Mouse (Mus musculus): ENCODE data around the gene Cdca7l. TPM values are rescaled to one million over a fixed set of nuclear protein-coding genes. Genes with fewer than 3 reads are reported as not detected.

Cdca7l gene
- polyA plus RNA-seq, 1 experiment, result 13.7 TPM

DNA sequence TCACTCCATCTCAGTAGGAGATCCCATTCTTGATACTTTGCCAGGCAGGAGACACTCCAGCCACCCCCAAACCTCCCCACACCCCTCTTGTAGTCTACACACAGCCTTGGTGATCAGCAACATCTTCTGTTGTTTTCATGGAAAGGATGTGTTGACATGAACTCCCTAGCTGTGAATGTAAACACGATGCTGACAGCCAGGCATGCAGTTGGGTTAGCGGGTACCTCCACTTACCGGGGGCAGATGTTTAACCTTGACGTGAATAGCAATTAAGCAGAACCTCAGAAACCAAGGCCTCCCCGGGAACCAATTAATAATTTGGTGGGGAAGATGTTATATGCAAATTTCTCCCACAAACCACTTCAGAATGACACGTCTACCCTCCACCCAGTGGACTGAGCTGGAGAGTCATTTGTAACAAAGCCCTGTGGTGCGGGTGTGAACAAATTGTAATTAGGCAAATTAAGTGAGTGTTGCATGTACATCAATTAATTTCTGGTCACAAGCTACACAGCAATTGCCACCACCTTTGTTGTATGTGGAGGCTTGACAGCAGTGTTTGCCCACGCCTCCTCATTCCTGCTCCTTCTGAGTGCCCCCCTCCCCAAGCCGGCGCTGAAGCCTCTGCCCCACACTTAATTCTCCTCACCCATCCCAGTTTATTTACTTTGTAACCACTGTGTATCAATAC is 5.4 kb downstream of the Cdca7l start:
- H3K79me2 ChIP-seq (ENCODE audit: control insufficient read depth, insufficient read depth), result no peaks in the 10 kb centered on the region
- H3K79me3 ChIP-seq (ENCODE audit: low read depth), result no peaks in the 10 kb centered on the region
- no peaks in the 10 kb centered on the region for H3K36me3 ChIP-seq (ENCODE audit: control insufficient read depth, insufficient read depth)
- H3ac ChIP-seq (ENCODE audit: control insufficient read depth, insufficient read length, low read depth), result no peak overlapping the region
- no peak for TF ChIP-seq MYOG (IDR thresholded peaks at IDR 0.05; ENCODE audit: control insufficient read depth, extremely low read depth, insufficient read length)
- TF ChIP-seq USF1 (IDR thresholded peaks at IDR 0.05; ENCODE audit: low read depth), result no peak
- TF ChIP-seq FOSL1 (IDR thresholded peaks at IDR 0.05; ENCODE audit: insufficient read depth, low read length, poor library complexity, severe bottlenecking), result no peak
- no peak for TF ChIP-seq CTCF (IDR thresholded peaks at IDR 0.05; ENCODE audit: control insufficient read depth, insufficient read depth, insufficient read length)
- no peak for TF ChIP-seq MAX (IDR thresholded peaks at IDR 0.05)
- no peak for TF ChIP-seq CEBPB (IDR thresholded peaks at IDR 0.05; ENCODE audit: low read depth)
- TF ChIP-seq MYOD1 (IDR thresholded peaks at IDR 0.05; ENCODE audit: control insufficient read depth, insufficient read length, low read depth), result no peak
- no peaks in the 10 kb centered on the region for H3K27me3 ChIP-seq (ENCODE audit: control insufficient read depth, insufficient read depth, insufficient read length)
- H3K4me3 ChIP-seq (ENCODE audit: insufficient read depth, poor library complexity, severe bottlenecking), result no peak overlapping the region

DNA sequence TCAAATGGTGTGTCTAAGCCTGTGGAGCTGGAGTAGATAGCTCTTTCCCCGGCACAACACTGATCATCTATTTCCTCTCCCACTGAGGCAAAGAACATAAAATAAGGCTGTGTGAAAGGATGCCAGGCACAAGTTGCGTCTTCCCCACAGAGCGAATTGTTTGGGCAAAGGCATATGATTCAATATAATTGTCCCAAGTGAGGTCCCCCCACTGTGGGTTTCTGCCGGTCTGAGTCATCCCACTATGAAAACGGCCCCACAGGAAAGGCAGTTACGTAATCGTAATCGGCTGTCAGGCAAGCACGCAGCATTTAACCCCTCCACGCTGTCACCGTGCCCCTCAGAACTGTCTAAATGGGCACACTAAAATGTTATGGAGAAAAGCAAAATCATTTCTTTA is 6.0 kb downstream of the Cdca7l start:
- H3K79me2 ChIP-seq (ENCODE audit: control insufficient read depth, insufficient read depth), result no peaks in the 10 kb centered on the region
- H3ac ChIP-seq (ENCODE audit: control insufficient read depth, insufficient read length, low read depth), result no peak overlapping the region
- no peak overlapping the region for H3K4me3 ChIP-seq (ENCODE audit: insufficient read depth, poor library complexity, severe bottlenecking)
- no peaks in the 10 kb centered on the region for H3K36me3 ChIP-seq (ENCODE audit: control insufficient read depth, insufficient read depth)
- no peaks in the 10 kb centered on the region for H3K79me3 ChIP-seq (ENCODE audit: low read depth)
- no peaks in the 10 kb centered on the region for H3K27me3 ChIP-seq (ENCODE audit: control insufficient read depth, insufficient read depth, insufficient read length)
- no peak for TF ChIP-seq MYOG (IDR thresholded peaks at IDR 0.05; ENCODE audit: control insufficient read depth, extremely low read depth, insufficient read length)
- peak; percentile 77 for TF ChIP-seq CEBPB (IDR thresholded peaks at IDR 0.05; ENCODE audit: low read depth)

DNA sequence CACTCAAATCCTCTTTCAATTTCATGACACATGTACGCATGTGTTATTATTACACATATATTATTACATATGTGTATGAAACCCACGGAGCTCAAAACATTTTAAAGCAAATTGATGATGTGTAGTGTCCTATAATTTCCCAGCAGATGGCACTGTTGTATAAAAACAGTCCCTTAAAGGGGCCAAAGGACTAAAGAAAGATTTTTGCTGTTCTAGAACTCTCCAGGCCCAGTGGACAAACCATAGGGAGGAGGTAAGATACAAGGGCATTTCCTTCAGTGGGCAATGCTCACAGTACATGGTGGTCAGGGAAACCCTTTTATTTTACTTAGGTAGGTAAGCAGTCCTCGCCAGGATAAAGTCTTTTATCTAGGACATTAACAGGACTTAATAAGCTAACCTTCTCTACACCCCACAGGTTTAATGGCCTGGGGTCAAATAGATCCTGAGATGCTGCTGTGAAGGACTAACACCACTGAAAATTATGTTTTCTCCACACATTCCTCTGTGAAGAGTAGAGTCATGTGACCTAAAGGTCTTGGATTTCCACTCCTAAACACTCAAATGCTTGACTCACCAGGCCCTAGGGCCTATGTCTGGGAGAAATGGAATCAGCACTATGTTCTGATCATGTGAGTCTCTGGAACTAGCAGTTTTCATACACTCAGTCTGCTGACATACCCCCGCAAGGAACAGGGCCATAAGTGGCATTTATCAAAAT is 16.2 kb downstream of the Cdca7l start:
- H3K27me3 ChIP-seq (ENCODE audit: control insufficient read depth, insufficient read depth, insufficient read length), result no peaks in the 10 kb centered on the region
- TF ChIP-seq MAX (IDR thresholded peaks at IDR 0.05), result no peak
- no peaks in the 10 kb centered on the region for H3K79me3 ChIP-seq (ENCODE audit: low read depth)
- no peaks in the 10 kb centered on the region for H3K36me3 ChIP-seq (ENCODE audit: control insufficient read depth, insufficient read depth)
- no peaks in the 10 kb centered on the region for H3K79me2 ChIP-seq (ENCODE audit: control insufficient read depth, insufficient read depth)
- H3ac ChIP-seq (ENCODE audit: control insufficient read depth, insufficient read length, low read depth), result no peak overlapping the region
- no peak overlapping the region for H3K4me3 ChIP-seq (ENCODE audit: insufficient read depth, poor library complexity, severe bottlenecking)

DNA sequence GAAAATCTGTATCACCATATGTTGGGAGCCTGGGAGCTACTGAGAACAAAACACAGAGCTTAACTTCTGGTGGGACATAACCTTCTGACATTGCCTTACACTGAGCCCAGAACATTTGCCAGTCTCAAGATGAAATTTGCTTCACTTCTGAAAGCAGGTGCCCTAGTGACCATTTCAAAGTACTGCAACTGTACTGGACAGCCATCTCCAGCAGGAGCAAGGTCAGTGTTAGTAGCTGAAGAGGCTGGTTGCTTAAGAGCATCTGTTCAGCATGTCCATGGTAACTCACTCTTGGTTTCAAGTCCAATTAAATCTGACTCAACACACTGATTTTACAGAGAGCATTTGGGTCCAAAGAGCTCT is 16.8 kb downstream of the Cdca7l start:
- Histone ChIP-seq H3ac (ENCODE audit: control insufficient read depth, insufficient read length, low read depth) (no peak overlapping the region), H3K27me3 (ENCODE audit: control insufficient read depth, insufficient read depth, insufficient read length) (no peaks in the 10 kb centered on the region), H3K79me2 (ENCODE audit: control insufficient read depth, insufficient read depth) (no peaks in the 10 kb centered on the region), H3K79me3 (ENCODE audit: low read depth) (no peaks in the 10 kb centered on the region), H3K4me3 (ENCODE audit: insufficient read depth, poor library complexity, severe bottlenecking) (no peak overlapping the region), H3K36me3 (ENCODE audit: control insufficient read depth, insufficient read depth) (no peaks in the 10 kb centered on the region)
- no peak for TF ChIP-seq CEBPB (IDR thresholded peaks at IDR 0.05; ENCODE audit: low read depth)
- TF ChIP-seq MYOG (IDR thresholded peaks at IDR 0.05; ENCODE audit: control insufficient read depth, extremely low read depth, insufficient read length), result no peak
- TF ChIP-seq MYOD1 (IDR thresholded peaks at IDR 0.05; ENCODE audit: control insufficient read depth, insufficient read length, low read depth), result no peak
- no peak for TF ChIP-seq USF1 (IDR thresholded peaks at IDR 0.05; ENCODE audit: low read depth)
- TF ChIP-seq FOSL1 (IDR thresholded peaks at IDR 0.05; ENCODE audit: insufficient read depth, low read length, poor library complexity, severe bottlenecking), result no peak
- no peak for TF ChIP-seq CTCF (IDR thresholded peaks at IDR 0.05; ENCODE audit: control insufficient read depth, insufficient read depth, insufficient read length)
- no peak for TF ChIP-seq MAX (IDR thresholded peaks at IDR 0.05)

DNA sequence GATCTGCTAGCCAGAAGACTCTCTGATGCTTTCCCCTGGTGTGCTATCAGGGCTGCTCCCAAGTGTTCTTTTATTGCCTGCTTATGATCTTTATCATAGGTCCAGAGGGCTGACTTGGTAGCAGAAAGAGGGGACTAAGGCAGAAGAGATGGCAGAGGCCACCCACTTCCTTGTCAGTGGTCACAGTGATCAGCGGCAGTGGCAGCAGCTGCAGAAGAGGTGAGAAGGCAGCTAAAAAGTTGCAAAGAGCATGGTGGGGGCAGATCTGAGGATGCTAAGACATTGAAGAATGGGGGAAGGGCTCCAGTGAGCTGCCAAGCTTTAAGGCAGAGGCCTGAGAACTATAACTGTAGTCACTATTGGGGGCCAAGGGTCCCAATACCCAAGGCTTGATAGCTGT is 17.3 kb downstream of the Cdca7l start:
- Histone ChIP-seq H3K79me2 (ENCODE audit: control insufficient read depth, insufficient read depth) (no peaks in the 10 kb centered on the region), H3K79me3 (ENCODE audit: low read depth) (no peaks in the 10 kb centered on the region), H3K27me3 (ENCODE audit: control insufficient read depth, insufficient read depth, insufficient read length) (no peaks in the 10 kb centered on the region), H3K4me3 (ENCODE audit: insufficient read depth, poor library complexity, severe bottlenecking) (no peak overlapping the region), H3ac (ENCODE audit: control insufficient read depth, insufficient read length, low read depth) (no peak overlapping the region), H3K36me3 (ENCODE audit: control insufficient read depth, insufficient read depth) (no peaks in the 10 kb centered on the region)
- TF ChIP-seq CTCF (IDR thresholded peaks at IDR 0.05; ENCODE audit: control insufficient read depth, insufficient read depth, insufficient read length) (no peak), MYOG (IDR thresholded peaks at IDR 0.05; ENCODE audit: control insufficient read depth, extremely low read depth, insufficient read length) (no peak), USF1 (IDR thresholded peaks at IDR 0.05; ENCODE audit: low read depth) (no peak), CEBPB (IDR thresholded peaks at IDR 0.05; ENCODE audit: low read depth) (no peak), FOSL1 (IDR thresholded peaks at IDR 0.05; ENCODE audit: insufficient read depth, low read length, poor library complexity, severe bottlenecking) (no peak), MAX (IDR thresholded peaks at IDR 0.05) (no peak), MYOD1 (IDR thresholded peaks at IDR 0.05; ENCODE audit: control insufficient read depth, insufficient read length, low read depth) (no peak)

DNA sequence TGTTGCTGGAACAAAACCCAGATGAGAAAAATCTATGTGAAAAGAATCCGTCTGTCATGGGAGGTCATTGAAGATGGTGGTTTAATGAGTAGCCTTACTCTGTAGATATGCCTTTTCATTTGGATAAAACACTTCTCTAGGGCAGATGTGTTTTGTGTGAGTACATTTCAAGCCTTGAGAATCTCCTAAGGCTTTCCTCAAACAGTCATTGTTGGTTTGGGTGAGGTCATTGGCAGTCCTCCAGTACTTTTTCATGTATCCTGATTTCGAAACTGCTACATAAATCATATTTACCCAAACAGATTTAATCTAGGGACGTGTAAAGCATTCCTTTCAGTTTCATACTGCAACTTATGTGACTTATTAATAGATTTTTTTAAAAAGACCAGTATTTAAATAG is 24.3 kb downstream of the Cdca7l start:
- Histone ChIP-seq H3K79me3 (ENCODE audit: low read depth) (no peaks in the 10 kb centered on the region), H3K36me3 (ENCODE audit: control insufficient read depth, insufficient read depth) (no peaks in the 10 kb centered on the region), H3K79me2 (ENCODE audit: control insufficient read depth, insufficient read depth) (no peaks in the 10 kb centered on the region), H3ac (ENCODE audit: control insufficient read depth, insufficient read length, low read depth) (no peak overlapping the region), H3K4me3 (ENCODE audit: insufficient read depth, poor library complexity, severe bottlenecking) (no peak overlapping the region), H3K27me3 (ENCODE audit: control insufficient read depth, insufficient read depth, insufficient read length) (no peaks in the 10 kb centered on the region)
- TF ChIP-seq MYOD1 (IDR thresholded peaks at IDR 0.05; ENCODE audit: control insufficient read depth, insufficient read length, low read depth) (no peak), CEBPB (IDR thresholded peaks at IDR 0.05; ENCODE audit: low read depth) (peak; percentile 44)

All from C2C12 (cell line).